Mouse (Mus musculus): ENCODE measurements around the gene Trp63. TPM values are rescaled to one million over a fixed set of nuclear protein-coding genes. Genes with fewer than 3 reads are reported as not detected.

The Trp63 gene
- polyA plus RNA-seq, 1 experiment = 0.52 TPM

DNA sequence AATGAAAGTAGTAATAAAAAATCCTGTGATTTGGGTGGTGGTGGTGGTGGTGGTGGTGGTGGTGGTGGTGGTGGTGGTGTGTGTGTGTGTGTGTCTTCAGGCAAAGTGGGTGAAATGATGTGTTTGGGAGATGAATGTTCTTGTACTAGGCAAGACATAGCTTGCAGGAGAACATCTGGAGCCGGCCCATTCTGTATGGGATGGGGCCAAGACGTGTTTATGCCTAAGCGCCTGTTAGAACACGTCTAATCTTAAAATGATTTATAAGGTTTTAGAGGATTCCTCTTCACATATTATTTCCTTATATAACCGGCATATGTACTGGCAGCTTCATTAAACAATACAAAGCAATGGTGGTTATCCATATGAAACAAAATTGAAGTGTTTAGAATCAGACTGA, 152.2 kb downstream of the Trp63 start:
- Histone ChIP-seq H3K4me1 (ENCODE audit: control insufficient read depth, insufficient read depth, low read length) (no peaks in the 10 kb centered on the region), H3K27me3 (replicated peaks; ENCODE audit: control insufficient read depth, insufficient read depth, low read length) (no peaks in the 10 kb centered on the region), H3K27ac (ENCODE audit: insufficient read depth, low read depth, low read length) (no peak overlapping the region), H3K4me3 (ENCODE audit: insufficient read depth, low read depth, low read length) (no peak overlapping the region), H3K36me3 (ENCODE audit: control insufficient read depth, insufficient read depth, low read length) (no peaks in the 10 kb centered on the region)
- WGBS = 91% methylated on average over 5 of the region's 5 CpGs
- TF ChIP-seq POLR2A (IDR thresholded peaks at IDR 0.05; ENCODE audit: low read depth, low read length) (no peak), CTCF (conservative IDR thresholded peaks at IDR 0.05; ENCODE audit: insufficient read depth, insufficient read length, low read depth, low read length) (no peak)
- DNase-seq = no peak

DNA sequence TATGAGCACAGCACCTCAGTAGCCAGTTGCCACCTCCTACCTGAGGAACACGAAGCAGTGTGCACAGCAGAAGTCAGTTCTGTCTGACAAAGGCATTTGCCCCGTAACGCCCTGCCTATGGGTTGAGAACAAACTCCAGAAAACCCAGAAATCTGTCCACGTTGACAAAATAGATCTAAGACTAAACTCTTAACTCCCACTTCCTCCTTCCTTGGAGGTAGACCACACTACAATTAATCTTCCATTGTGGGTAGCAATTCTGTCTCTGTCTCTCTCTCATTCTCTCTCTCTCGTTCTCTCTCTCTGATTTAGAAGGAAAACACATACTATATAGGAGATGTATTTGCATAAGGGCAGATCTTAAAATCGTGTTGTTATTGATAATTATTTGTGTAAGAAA, 159.4 kb downstream of the Trp63 start:
- no peak for DNase-seq
- no peak overlapping the region for H3K27ac ChIP-seq (ENCODE audit: insufficient read depth, low read depth, low read length)
- no peaks in the 10 kb centered on the region for H3K4me1 ChIP-seq (ENCODE audit: control insufficient read depth, insufficient read depth, low read length)
- TF ChIP-seq POLR2A (IDR thresholded peaks at IDR 0.05; ENCODE audit: low read depth, low read length) = no peak
- TF ChIP-seq CTCF (conservative IDR thresholded peaks at IDR 0.05; ENCODE audit: insufficient read depth, insufficient read length, low read depth, low read length) = no peak
- no peak overlapping the region for H3K4me3 ChIP-seq (ENCODE audit: insufficient read depth, low read depth, low read length)
- H3K27me3 ChIP-seq (replicated peaks; ENCODE audit: control insufficient read depth, insufficient read depth, low read length) = no peaks in the 10 kb centered on the region
- 70% methylated on average over 6 of the region's 6 CpGs for WGBS
- no peaks in the 10 kb centered on the region for H3K36me3 ChIP-seq (ENCODE audit: control insufficient read depth, insufficient read depth, low read length)

DNA sequence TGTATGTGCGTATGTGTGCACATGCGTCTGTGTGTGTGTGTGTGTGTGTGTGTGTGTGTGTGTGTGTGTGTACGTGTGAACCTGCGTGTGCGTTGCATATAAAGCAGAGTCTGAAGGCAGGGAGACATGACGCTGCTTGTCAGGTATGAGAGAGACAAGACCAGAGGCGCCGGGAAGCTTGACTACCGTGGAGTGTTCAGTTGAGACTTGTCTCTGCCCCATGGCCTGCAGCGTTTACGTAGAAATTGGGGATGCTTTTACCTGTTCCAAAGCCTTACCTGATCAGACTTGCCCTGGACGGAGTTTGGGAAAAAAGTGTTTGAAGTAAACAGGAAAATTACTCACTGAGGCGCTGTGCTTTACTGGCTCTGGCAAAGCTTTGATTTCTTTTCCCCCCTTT, 160.1 kb downstream of the Trp63 start:
- 91% methylated on average over 13 of the region's 13 CpGs for WGBS

DNA sequence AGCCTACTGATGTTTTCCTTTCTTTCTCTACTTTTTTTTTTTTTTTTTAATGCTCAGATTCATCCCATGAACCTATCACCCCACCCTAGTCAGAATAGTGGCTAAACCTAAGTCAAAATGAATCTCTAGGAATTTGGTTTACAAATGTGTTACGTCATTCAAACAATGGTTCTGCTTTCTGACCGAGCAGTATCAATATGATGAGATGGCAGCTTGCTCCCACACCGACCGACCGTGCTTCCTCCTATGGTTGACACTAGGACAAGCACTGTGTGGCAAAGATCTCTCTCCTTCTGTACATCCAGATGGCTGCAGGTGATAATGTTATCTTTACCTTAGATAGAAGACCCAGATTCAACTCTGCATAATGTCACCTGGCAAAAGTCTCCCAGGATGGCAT, 163.0 kb downstream of the Trp63 start:
- H3K36me3 ChIP-seq (ENCODE audit: control insufficient read depth, insufficient read depth, low read length) = no peaks in the 10 kb centered on the region
- no peak overlapping the region for H3K27ac ChIP-seq (ENCODE audit: insufficient read depth, low read depth, low read length)
- no peaks in the 10 kb centered on the region for H3K27me3 ChIP-seq (replicated peaks; ENCODE audit: control insufficient read depth, insufficient read depth, low read length)
- H3K4me3 ChIP-seq (ENCODE audit: insufficient read depth, low read depth, low read length) = no peak overlapping the region
- WGBS = 92% methylated on average over 5 of the region's 5 CpGs
- H3K4me1 ChIP-seq (ENCODE audit: control insufficient read depth, insufficient read depth, low read length) = no peaks in the 10 kb centered on the region
- DNase-seq = no peak
- TF ChIP-seq POLR2A (IDR thresholded peaks at IDR 0.05; ENCODE audit: low read depth, low read length) (no peak), CTCF (conservative IDR thresholded peaks at IDR 0.05; ENCODE audit: insufficient read depth, insufficient read length, low read depth, low read length) (no peak)

More for the DNA sequence above, 160.1 kb downstream of the Trp63 start:
- no peak for DNase-seq
- no peak overlapping the region for H3K4me3 ChIP-seq (ENCODE audit: insufficient read depth, low read depth, low read length)
- H3K4me1 ChIP-seq (ENCODE audit: control insufficient read depth, insufficient read depth, low read length) = no peaks in the 10 kb centered on the region
- TF ChIP-seq POLR2A (IDR thresholded peaks at IDR 0.05; ENCODE audit: low read depth, low read length) = no peak
- TF ChIP-seq CTCF (conservative IDR thresholded peaks at IDR 0.05; ENCODE audit: insufficient read depth, insufficient read length, low read depth, low read length) = no peak
- no peaks in the 10 kb centered on the region for H3K36me3 ChIP-seq (ENCODE audit: control insufficient read depth, insufficient read depth, low read length)
- no peaks in the 10 kb centered on the region for H3K27me3 ChIP-seq (replicated peaks; ENCODE audit: control insufficient read depth, insufficient read depth, low read length)
- H3K27ac ChIP-seq (ENCODE audit: insufficient read depth, low read depth, low read length) = no peak overlapping the region

DNA sequence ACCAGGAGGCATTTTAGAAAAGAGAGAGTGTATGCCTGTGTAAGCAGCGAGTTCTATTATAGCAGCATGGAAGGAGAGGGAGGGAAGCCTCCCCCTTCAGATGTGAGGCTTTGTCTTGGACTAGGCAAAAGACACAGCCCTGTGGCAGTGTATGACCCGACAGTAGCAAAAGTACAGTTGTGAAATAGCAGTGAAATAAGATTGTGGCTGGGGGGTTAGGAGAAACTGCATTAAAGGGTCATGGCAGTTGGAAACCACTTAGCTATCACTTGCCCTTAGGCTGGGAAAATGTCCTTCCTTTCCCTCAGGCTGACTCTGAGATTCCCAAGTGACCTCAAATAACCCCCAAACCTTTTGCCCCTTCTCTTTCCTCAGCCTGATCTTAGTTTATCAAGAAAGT, 164.9 kb downstream of the Trp63 start:
- Histone ChIP-seq H3K36me3 (ENCODE audit: control insufficient read depth, insufficient read depth, low read length) (no peaks in the 10 kb centered on the region), H3K4me1 (ENCODE audit: control insufficient read depth, insufficient read depth, low read length) (no peaks in the 10 kb centered on the region), H3K27ac (ENCODE audit: insufficient read depth, low read depth, low read length) (no peak overlapping the region), H3K27me3 (replicated peaks; ENCODE audit: control insufficient read depth, insufficient read depth, low read length) (no peaks in the 10 kb centered on the region), H3K4me3 (ENCODE audit: insufficient read depth, low read depth, low read length) (no peak overlapping the region)
- WGBS = 74% methylated on average over 2 of the region's 2 CpGs
- TF ChIP-seq CTCF (conservative IDR thresholded peaks at IDR 0.05; ENCODE audit: insufficient read depth, insufficient read length, low read depth, low read length) (no peak), POLR2A (IDR thresholded peaks at IDR 0.05; ENCODE audit: low read depth, low read length) (no peak)
- DNase-seq = no peak

DNA sequence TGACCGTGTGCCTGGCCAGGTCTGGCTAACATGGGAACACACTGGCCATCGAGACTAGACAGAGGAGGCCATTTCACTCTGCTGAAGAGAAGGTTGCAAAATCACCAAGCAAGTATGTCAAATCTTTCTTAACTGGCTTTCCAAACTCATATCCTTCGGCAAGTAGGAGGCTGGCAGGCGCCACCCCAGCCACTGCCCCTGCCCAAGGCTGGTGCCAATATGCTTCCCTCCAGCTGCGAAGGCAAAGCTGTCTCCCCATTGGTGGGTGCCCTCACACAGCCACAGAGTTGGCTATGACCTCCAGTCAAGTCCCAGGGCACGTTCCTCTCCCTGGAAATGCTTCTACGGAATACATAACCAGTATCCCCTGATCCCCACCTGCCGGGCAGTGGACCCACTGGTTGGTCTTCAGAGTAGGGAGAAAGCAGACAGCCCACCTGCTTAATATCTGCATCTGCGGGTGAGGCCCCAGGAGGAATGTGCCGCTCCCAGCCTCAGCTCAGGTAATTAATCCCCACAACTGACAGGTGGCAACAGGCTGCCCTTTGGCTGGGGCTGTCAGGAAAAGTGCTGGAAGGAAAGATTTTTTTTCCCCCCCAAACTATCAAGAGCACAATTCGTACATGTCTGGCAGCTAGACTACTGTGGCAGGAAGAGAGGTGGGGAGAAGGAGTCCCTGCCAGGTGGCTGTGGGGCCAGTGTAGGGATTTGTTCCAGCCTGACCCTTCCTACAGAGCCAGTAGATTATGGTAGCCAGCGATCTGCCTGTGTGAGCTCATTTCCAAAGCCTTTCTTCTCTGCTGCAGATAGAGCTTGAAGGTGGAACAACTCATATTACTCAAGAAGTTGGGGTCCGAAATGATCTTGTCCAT, 166.3 kb downstream of the Trp63 start:
- DNase-seq = no peak
- Histone ChIP-seq H3K36me3 (ENCODE audit: control insufficient read depth, insufficient read depth, low read length) (no peaks in the 10 kb centered on the region), H3K27ac (ENCODE audit: insufficient read depth, low read depth, low read length) (no peak overlapping the region), H3K4me3 (ENCODE audit: insufficient read depth, low read depth, low read length) (no peak overlapping the region), H3K4me1 (ENCODE audit: control insufficient read depth, insufficient read depth, low read length) (no peaks in the 10 kb centered on the region), H3K27me3 (replicated peaks; ENCODE audit: control insufficient read depth, insufficient read depth, low read length) (no peaks in the 10 kb centered on the region)
- 72% methylated on average over 13 of the region's 13 CpGs for WGBS
- no peak for TF ChIP-seq POLR2A (IDR thresholded peaks at IDR 0.05; ENCODE audit: low read depth, low read length)
- no peak for TF ChIP-seq CTCF (conservative IDR thresholded peaks at IDR 0.05; ENCODE audit: insufficient read depth, insufficient read length, low read depth, low read length)

DNA sequence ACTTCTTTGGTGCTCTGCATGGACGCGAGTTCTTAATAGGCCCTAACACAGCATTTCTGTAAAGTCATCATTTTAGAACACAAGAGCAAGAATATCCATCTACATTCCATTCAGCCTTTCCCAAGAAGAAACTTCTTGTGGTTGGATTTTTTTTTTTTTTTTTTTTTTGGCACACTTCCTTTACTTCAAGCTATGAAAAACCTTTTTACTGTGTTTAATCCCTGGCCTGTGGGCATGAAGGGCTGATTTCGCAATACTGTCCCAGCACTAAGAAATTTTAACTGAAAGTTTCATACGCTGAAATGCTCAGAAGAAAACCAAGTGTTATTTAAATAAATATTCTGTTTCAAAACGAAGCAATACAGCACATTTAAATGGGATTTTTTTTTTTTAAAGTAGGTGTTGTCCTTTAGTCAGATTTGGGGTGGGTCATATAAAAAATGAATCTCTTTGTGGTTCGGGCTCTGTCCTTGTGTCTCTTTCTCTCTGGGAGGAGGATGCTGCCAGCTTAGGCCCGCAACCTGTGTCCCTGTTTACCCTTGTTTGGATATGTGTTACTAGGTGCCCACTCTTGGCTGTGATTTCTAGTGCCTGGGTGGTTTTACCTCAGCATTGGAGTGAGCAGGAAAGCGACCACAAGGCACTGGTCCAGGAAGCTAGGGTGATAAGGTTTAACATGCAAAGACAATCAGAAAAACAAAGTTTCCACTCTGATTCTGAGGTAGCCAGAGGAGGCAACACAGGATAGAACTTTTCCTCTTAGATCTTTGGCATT, 177.4 kb downstream of the Trp63 start:
- H3K4me3 ChIP-seq (ENCODE audit: insufficient read depth, low read depth, low read length) = no peak overlapping the region
- H3K27me3 ChIP-seq (replicated peaks; ENCODE audit: control insufficient read depth, insufficient read depth, low read length) = no peaks in the 10 kb centered on the region
- no peaks in the 10 kb centered on the region for H3K4me1 ChIP-seq (ENCODE audit: control insufficient read depth, insufficient read depth, low read length)
- H3K36me3 ChIP-seq (ENCODE audit: control insufficient read depth, insufficient read depth, low read length) = no peaks in the 10 kb centered on the region
- peak; percentile 49 for DNase-seq
- 0 out of 2 replicates have a peak overlapping the region, but pooled peaks have one; percentile 1 for H3K27ac ChIP-seq (ENCODE audit: insufficient read depth, low read depth, low read length)
- 79% methylated on average over 8 of the region's 8 CpGs for WGBS
- no peak for TF ChIP-seq POLR2A (IDR thresholded peaks at IDR 0.05; ENCODE audit: low read depth, low read length)
- no peak for TF ChIP-seq CTCF (conservative IDR thresholded peaks at IDR 0.05; ENCODE audit: insufficient read depth, insufficient read length, low read depth, low read length)
